Mouse (Mus musculus) hindlimb bud, embryonic 11.5 days (tissue): Measurements from ENCODE around the gene 1110002E22Rik.

Experiments
- DNase-seq: peaks from one replicate; pipeline ENCODE4 v3.0.0-alpha.2; 2012; ENCODE audit warnings: low read depth, low spot score; ENCODE audit errors: extremely low spot score

1110002E22Rik gene

DNA sequence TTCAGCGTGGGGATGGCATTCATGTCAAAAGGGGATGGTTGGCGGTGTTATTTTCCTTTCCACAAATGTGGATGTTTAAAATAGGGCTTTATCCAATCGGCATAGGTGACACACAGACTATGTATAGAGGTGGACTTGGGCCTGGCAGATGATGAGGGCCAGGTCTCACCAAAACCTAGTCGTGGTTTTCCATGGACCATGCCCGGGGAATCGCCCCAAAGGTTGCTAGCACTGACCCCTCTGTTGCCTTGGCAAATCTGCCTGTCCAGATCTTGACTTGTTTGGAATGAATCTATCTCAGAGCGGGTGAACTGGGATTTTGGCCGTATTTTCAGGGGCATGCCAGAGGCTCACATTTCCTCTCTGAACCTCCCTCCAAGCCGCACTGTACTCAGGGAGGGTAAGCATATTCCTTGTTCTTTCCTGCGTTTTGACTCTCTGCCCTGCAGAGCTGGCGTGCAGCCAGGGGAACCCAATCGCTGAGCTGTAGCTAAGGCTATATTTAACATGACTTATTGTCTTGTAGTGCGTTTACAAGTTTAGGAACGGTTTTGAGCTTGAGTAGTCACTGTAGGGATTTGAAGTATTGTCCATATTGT lies 1.0 kb upstream of the 1110002E22Rik start:
- no peak for DNase-seq

DNA sequence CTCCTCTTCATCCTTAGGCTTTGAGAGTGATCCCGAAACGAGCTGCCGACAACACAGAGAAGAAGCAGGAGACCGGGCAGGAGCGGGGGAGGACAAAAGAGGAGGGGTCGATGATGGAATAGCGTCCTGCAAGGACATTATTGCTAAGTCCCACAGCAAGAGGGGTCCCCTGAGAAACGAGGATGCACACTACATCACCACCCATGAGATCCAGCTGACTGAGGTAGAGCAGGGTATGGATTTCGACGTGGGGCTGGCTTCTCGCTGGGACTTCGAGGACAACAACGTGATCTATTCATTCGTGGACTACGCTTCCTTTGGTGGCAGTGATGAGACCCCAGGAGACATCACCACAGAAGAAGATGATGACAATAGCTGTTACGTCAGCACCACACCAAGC lies 1.1 kb downstream of the 1110002E22Rik start:
- DNase-seq = no peak

DNA sequence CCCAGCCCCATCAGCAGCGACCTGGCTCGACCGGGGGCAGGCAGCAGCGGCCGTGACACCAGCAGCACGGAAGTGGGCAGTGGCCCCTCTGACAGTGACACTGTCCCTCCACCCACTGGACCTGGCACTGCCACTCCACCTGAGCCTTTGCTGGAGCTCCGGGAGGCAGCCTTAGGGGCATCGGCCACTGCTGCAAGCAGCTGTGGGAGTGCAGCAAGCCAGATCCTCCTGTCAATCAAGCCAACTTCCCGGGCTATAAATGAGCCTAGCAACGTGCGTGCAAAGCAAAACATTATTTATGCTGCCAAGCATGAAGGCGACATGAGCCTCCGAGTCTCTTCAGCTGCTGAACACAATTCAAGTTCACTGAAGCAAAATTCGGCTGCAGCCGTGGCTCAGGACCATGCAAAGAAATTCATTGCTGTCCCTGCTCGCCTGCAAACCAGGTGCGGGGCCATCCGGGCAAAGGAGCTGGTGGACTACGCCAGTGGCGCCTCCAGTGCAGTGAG lies 1.6 kb downstream of the 1110002E22Rik start:
- DNase-seq = no peak

DNA sequence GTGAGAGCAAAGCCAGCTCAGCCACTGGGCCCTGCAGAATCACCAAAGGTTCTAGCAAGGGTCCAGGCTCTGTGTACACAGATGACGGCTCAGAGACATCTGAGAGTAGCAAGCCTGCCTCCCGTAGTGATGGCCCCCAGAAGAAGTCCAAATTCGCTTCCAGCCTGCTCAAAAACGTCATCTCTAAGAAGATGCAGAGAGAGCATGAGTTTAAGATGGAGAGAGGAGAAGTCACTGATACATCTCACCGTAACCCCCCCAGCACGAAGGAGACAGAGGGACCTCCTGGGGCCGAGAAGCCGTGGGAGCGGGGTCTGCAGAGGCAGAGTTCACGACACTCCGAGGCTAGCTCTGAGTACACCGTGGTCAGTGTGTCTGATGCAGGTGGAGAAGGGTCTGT lies 2.4 kb downstream of the 1110002E22Rik start, which contains the start of gene Gm5105:
TSS of gene Gm5105 (minus strand) at position 101 of the 400 bp plus-strand sequence.
- no peak for DNase-seq

DNA sequence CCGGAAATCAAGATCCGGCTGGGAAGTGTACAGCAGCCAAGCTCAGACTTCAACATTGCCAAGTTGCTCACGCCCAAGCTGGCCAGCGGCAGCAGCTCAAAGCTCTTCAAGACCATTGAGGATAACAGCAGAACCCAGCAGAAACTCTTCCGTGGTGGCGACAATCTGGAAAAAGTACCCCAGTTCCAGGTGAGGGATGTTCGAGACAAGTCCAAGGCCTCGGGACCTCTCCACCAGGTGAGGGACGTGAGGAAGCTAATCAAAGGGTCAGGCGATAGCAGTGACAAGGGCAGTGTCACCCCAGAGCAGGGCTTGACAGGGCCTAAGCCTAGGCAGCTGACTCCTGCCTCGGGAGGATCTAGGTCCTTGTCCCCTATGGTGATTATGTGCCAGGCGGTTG lies 3.3 kb downstream of the 1110002E22Rik start:
- no peak for DNase-seq

DNA sequence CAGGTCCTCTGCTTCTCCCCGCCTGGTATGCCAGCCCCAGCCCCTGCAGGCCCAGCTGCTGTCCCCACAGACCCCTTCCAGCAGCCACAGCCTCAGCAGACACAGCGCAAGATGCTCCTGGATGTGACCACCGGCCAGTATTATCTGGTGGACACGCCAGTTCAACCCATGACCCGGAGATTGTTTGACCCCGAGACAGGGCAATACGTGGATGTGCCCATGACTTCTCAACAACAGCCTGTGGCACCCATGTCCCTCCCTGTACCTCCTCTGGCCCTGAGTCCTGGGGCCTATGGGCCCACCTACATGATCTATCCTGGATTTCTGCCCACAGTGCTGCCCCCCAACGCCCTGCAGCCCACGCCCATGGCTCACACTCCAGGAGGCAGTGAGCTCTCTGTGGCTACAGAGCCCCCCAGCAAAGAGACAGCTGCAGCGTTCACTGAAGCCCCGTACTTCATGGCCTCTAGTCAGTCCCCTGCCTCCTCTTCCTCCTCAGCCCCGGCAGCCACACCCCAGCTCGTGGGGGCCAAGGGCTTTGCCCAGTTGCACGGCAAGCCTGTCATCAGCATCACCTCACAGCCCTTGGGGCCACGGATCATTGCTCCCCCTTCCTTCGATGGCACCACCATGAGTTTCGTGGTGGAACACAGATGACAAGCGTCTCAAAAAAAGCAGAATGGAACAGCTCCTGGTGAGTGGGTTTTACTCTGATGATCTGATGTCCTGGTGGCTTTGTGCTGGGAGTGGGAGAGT lies 5.1 kb downstream of the 1110002E22Rik start:
- DNase-seq = no peak

DNA sequence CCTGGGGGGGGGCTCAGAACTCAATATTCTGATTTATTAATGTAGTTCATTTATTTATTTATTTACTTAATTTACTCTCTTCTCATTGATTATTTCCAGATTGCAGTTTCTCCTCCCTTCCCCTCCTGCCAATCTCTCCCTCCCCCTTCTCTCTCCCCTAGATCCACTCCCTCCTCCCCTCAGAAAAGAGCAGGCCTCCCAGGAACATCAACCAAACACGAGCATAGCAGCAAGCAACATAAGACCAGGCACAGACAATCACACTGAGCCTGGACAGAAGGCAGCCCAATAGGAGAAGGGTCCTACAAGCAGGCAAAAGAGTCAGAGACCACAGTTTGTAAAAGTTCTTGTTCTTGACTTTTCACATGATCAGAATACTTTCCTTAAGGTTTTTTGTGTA lies 6.2 kb downstream of the 1110002E22Rik start:
- DNase-seq = no peak

DNA sequence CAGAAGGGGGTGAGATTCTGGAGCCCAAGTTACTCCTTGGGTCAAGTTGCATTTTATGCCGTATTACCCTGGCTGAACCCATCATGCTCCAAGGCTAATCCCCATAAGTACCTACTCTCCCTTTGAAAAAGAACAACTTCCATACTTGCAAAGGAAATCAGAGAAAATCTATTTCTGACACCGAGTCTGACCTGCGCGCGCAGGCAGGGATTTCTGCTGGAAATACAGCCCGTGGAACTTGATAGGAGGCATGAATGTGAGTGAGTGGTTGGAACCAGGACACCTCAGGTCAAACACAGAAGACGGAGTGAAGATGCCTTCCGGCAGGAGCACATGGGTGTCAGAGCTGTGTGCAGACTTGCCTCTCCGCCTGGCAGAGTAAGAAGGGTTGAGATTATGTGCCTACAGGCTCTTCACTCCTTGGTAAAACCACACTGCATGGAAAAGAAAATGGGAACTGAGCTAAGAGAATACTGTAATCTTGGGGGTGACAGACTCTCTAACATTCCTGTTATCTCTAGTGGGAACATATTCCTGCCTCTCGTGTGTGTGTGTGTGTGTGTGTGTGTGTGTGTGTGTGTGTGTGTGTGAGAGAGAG lies 6.7 kb downstream of the 1110002E22Rik start:
- DNase-seq = no peak

DNA sequence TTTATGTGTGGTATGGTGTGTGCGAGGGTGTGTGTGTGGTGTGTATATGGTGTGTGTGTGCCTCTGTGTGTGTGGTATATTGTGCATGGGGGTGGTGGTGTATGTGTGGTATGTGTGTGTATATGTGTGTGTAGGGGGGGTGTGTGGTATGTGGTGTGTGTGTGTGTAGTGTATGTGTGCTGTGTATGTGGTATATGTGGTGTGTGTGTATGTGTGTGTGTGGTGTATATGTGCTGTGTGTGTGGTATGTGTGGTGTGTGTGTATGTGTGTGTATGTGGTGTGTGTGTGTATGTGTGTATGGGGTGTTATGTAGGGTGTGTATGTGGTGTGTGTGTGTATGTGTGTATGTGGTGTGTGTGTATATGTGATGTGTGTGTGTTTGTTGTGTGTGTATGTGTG lies 9.4 kb downstream of the 1110002E22Rik start:
- no peak for DNase-seq

DNA sequence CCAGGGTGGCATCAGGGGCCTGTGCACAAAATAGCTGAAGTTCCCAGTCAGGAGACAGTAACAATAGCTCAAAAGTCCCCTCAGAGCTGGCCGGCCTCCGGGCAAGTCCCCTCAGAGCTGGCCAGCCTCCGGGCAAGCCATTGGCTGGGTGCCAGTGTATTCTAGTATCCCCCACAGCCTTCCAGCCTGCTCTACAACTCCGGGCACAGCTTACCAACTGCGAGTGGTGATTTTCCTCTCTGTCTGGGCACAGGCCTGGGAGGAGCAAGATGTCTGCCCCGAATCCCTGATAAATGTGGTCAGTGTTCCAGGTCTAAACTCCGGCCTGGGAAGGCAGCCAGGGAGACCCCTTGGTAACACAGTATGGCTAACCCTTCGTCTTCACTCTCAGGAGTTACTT lies 10.4 kb downstream of the 1110002E22Rik start:
- no peak for DNase-seq

DNA sequence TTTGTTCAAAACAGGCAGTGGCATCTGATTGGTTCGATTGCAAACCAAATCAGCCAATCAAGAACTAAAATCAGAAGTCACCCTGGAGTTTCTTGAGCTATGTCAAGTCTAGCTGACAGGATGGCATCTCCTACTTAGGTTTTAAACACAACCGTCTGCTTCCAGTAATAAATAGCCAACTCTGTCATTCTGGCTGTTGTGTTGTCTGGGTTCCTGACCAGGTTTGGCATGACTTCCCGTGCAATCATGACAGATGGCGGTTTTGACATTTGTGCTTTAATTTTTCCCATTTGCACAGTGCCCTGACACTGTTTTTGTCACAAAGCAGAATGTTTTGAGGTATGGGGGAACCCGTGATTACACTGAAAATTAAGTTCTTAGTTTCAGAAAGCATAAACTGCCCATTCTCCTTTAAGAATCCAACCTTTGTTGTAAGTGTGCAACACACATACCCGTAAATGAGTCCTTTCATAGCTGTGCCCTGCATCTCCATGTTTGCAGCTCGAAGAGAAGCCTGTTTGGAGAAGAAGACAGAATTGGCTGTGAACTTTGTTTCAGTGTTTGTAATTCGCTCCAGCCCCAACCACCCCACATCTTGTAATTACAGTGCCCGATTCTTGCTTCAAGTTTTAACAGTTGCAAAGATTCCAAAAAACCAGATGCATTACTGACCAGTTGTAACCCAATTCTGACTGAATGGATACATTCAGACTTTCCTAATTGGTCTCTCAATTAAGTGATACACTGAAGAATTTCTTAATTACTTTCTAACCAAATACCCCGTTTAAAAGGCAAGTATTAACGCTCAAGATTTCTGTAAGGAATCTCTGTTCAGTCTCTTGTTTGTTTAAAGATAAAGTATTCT lies 12.9 kb downstream of the 1110002E22Rik start:
- DNase-seq = no peak

DNA sequence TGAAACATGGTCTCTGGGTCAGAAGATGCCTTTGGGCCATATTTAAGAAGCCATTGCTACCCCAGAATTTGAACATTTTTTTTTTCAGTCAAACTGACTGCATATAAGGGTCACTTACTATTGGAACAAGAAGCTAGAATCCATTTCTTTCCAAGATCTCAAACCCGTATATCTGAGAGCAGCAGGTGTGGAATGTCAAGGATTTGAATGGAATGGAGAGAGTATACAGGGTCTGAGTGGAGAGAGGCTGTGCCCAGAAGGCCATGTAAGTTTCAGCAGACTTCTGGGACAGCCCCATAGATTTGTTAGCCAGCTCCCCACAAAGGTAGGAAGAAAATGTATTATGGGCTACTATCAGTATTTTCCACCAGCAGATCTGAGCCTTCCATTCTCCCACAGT lies 13.8 kb downstream of the 1110002E22Rik start:
- DNase-seq = no peak

DNA sequence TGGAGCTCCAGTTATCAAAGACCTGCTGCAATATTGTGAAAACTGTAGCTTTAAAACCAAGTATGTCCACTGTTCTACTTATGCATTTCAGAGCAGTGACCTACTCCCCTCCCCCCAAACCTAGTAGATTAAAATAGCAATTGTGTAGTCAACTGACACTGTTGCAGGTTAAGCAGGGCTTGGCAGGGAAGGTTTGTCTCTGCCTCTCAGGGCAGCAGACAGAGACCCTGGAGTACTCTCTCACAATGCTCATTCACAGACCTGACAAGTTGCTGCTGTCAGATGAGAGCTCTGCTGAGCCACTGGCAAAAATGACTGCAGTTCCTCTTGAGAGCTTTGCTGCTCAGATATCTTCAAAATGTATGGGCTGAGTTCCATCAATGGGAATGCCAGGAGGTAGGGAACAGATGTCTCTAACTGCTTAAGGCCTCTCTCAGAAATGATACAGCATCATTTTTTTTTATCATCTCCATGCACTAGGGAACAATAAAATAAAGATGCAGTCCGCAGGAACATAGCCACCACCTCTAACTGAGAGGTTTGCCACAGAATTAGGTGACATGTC lies 18.3 kb downstream of the 1110002E22Rik start:
- no peak for DNase-seq

DNA sequence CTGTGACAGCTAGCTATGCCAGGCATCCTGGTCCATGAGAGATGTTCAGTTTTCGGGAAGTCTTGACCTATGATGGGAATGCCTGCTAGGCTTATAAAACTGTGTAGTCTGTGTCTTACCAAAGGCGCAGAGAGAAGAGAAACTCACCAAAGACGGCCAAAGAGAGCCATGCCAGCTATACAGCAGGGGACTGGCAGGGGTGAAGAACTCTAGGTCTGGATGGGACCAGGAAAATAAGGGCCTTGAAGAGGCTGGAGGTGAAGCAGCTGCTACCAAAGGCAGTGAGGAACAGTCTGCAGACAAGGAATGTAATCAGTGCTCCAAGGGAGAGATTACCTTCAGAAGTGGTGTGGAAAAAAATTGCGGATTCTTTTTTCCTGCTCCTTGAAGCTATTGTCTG lies 19.0 kb downstream of the 1110002E22Rik start:
- DNase-seq = no peak

DNA sequence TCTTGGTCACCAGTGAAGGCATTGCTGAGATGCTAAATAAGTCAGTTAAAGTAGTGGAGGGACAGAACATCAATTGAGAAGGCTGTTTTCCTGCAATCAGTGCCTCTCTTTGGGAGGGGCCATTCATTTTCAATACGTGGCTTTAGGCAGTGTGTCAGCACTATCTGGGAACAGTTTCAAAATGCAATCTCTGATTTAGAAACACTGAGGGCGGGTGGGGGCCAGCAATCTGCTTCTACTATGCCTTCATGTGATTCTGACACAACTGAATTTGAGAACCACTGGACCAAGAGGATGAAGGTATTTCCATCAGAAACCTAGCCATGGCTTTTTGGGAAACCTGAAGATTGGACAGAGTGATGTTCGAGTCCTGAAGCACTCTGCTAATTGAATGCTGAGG lies 30.4 kb downstream of the 1110002E22Rik start:
- DNase-seq = no peak

DNA sequence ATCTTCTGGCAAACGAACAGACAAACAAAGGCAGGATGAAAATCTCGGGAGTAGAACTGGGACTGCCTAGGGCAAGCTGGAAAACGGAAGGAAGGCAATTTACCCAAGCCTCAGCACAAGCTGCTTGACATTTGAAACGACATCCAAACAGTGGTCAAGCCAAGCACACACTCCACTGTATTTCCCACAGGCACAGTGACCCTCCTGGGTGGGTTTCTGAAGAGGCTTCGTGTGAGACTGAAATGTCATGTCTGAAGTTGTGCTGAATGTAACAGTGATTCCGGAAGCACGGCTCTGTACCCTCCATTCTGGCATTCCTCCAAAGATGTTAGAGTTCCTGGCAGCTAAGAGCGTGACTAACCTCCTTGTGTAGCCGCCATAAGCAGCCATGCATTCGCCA lies 30.9 kb downstream of the 1110002E22Rik start:
- no peak for DNase-seq

DNA sequence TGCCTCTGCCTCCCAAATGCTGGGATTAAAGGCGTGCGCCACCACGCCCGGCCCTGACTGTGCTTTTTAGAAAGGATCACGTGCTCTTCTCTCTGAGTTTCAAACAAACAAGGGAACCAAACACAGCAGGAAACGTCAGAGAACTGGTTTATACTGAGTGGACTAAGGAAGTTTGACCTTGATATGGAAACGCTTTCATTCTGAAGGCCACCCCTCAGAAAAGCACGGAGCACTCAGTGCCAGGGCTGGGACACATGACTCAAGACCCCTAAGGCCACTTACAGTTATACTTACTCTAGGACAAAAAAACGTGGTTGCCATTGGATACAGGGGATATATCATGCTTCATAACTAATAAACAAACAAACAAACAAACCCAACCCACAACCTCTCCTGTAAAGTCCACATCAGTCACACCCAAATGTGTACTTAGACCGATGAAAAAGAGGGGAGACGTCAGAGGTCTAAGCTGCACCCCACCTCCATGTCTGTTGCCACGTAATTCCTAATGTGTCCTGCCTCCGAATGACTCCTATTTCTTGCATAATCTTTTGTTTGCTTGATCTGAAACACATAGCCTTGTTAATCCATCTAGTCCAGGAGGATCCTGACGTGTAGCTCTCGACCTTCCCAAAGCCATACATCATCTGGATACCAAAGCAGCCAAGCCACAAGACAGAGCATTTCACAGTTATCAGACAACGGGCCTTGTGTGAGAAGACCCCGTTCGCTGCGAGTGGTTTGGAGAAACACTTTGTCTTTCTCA lies 31.6 kb downstream of the 1110002E22Rik start:
- no peak for DNase-seq

DNA sequence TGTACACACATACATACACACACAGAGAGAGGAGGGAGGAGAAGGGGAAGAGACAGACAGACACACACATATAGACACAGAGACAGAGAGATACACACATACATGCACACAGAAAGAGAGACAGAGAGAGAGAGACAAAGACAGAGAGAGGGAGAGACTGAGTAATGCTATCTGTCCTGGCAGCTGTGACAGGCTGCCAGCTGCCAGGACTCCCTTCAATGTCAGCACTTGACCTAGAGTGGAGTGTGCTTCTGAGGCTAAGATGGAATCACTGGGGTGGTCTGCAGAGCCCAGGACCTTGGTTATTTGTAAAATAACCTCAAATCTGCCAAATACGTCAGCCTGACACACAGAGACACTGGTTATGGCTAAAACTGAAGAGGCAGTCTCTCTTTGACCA lies 32.9 kb downstream of the 1110002E22Rik start:
- DNase-seq = no peak

DNA sequence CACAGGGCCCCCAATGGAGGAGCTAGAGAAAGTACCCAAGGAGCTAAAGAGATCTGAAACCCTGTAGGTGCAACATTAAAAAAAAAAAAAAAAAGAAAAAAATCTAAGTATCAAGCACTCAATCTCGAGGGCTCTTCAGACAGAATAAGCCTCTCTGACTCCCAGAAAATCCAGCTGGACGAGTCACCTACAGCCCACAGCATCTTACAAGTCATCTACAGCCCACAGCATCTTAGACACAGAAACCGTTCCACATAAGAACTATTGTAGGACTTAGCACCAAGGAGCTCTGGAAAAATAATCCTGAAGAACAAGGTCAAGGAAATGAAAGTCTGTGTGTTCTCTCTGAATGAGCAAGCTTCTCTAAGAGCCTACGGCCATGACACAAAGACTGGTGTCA lies 37.1 kb downstream of the 1110002E22Rik start:
- DNase-seq = no peak

DNA sequence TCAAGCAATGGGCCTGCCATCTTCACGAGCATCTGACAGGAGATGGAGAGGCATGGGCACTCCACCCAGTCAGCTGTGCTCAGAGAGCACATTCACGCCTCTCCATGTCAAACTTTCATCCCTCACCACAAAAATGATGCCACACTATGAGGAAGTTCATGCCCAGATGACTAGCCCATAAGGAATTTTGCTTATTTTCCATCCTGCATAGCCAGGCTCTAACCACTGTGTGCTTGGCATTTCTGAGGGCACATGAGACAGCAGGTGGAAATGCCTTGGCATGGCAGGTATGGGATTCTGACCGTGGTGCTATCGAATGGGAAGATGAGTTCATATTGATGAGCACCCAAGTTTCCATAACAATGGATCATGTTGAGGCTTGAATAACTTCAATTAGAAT lies 38.8 kb downstream of the 1110002E22Rik start:
- DNase-seq = no peak
